Mouse (Mus musculus) liver, embryonic 11.5 days (tissue): ENCODE results near the gene Ttll10. TPM values are rescaled to one million over a fixed set of nuclear protein-coding genes. Genes with fewer than 3 reads are reported as not detected.

Experiments used
- ATAC-seq: fragments of 200-750 bp; cut with Nextera tagmentation; replicated peaks from 2 replicates; pipeline ENCODE4 v1.8.0; 2017; ENCODE audit warnings: moderate number of reproducible peaks, mild to moderate bottlenecking, moderate TSS enrichment, moderate library complexity; ENCODE audit not compliant: low FRiP score
- DNase-seq: peaks from one replicate; pipeline ENCODE4 v3.0.0-alpha.2; 2017; ENCODE audit warnings: low spot score
- H3K27ac ChIP-seq: fragments of 300-500 bp; sonication (generic); 2 replicates; pipeline ENCODE4 v1.5.1; 2014; ENCODE audit warnings: mild to moderate bottlenecking, low read depth, low read length, control low read depth
- H3K27me3 ChIP-seq: fragments of 300-500 bp; sonication (generic); replicated peaks from 2 replicates; pipeline ENCODE4 v1.6.1; 2014; ENCODE audit warnings: low read length, mixed read lengths; ENCODE audit not compliant: control insufficient read depth, insufficient read depth
- H3K36me3 ChIP-seq: fragments of 300-500 bp; sonication (generic); 2 replicates; pipeline ENCODE4 v1.6.1; 2014; ENCODE audit warnings: mild to moderate bottlenecking, low read length, moderate library complexity, mixed read lengths; ENCODE audit not compliant: control insufficient read depth, insufficient read depth
- H3K4me1 ChIP-seq: fragments of 300-500 bp; sonication (generic); replicated peaks from 2 replicates; pipeline ENCODE4 v1.6.1; 2014; ENCODE audit warnings: low read length, mixed read lengths; ENCODE audit not compliant: control insufficient read depth, insufficient read depth
- H3K4me2 ChIP-seq: fragments of 300-500 bp; sonication (generic); 2 replicates; pipeline ENCODE4 v1.6.1; 2014; ENCODE audit warnings: mild to moderate bottlenecking, control low read depth, moderate library complexity
- H3K4me3 ChIP-seq: fragments of 300-500 bp; sonication (generic); 2 replicates; pipeline ENCODE4 v1.5.1; 2014; ENCODE audit warnings: low read depth, low read length, control low read depth
- H3K9ac ChIP-seq: fragments of 300-500 bp; sonication (generic); 2 replicates; pipeline ENCODE4 v1.6.1; 2014; ENCODE audit warnings: low read depth, low read length, control low read depth
- H3K9me3 ChIP-seq: fragments of 300-500 bp; sonication (generic); 2 replicates; pipeline ENCODE4 v1.6.1; 2016; ENCODE audit warnings: low read length, inconsistent platforms, mixed read lengths; ENCODE audit not compliant: control insufficient read depth
- WGBS: fragments of 180-500 bp; shearing (Covaris S2); extraction: QIAGEN DNeasy Blood & Tissue Kit; methylation state at CpG from one replicate; pipeline ENCODE4 v1.1.7; 2014; 5-methylcytosine and 5-hydroxymethylcytosine counted together
- polyA plus RNA-seq: library from polyadenylated mRNA; unstranded; fragments of >200 nt; fragmentation: Nextera tagmentation; extraction: Ambion mirVana; gene quantifications from 2 replicates; pipeline ENCODE4 v1.2.1, GENCODE M21; 2014

The Ttll10 gene
- polyA plus RNA-seq, 1 experiment from 2014 or later, result 0.56 TPM

GRCm38 (mm10) chr4:156058826-156059225 is 388 bp downstream of the Ttll10 start:
- Histone ChIP-seq H3K27ac (no peak overlapping the region), H3K9me3 (no peaks in the 10 kb centered on the region), H3K36me3 (no peaks in the 10 kb centered on the region), H3K9ac (no peak overlapping the region), H3K27me3 (0 out of 2 replicates have a peak, but pooled peaks cover 2% of the 10 kb centered on the region), H3K4me1 (no peaks in the 10 kb centered on the region), H3K4me3 (no peak overlapping the region), H3K4me2 (no peak overlapping the region)
- ATAC-seq (no peak), DNase-seq (no peak)
- 63% methylated on average over 9 of the region's 9 CpGs for WGBS

GRCm38 (mm10) chr4:156057702-156058101 is 1.5 kb downstream of the Ttll10 start:
- no peak overlapping the region for H3K4me3 ChIP-seq
- ATAC-seq (no peak), DNase-seq (no peak)
- H3K4me2 ChIP-seq, result no peak overlapping the region
- H3K27ac ChIP-seq, result no peak overlapping the region
- 0 out of 2 replicates have a peak, but pooled peaks cover 2% of the 10 kb centered on the region for H3K27me3 ChIP-seq
- H3K9ac ChIP-seq, result no peak overlapping the region
- H3K4me1 ChIP-seq, result no peaks in the 10 kb centered on the region
- WGBS, result 68% methylated on average over 10 of the region's 10 CpGs
- no peaks in the 10 kb centered on the region for H3K36me3 ChIP-seq
- H3K9me3 ChIP-seq, result no peaks in the 10 kb centered on the region

- Histone ChIP-seq H3K4me1 (no peaks in the 10 kb centered on the region), H3K27me3 (0 out of 2 replicates have a peak, but pooled peaks cover 2% of the 10 kb centered on the region), H3K4me2 (no peak overlapping the region), H3K36me3 (no peaks in the 10 kb centered on the region), H3K4me3 (no peak overlapping the region), H3K9ac (no peak overlapping the region), H3K27ac (no peak overlapping the region), H3K9me3 (no peaks in the 10 kb centered on the region)
- no peak for DNase-seq
- no peak for ATAC-seq
- 78% methylated on average over 5 of the region's 5 CpGs for WGBS
Observed at GRCm38 (mm10) chr4:156055173-156055572, 4.0 kb downstream of the Ttll10 start.

GRCm38 (mm10) chr4:156054606-156055005 is 4.6 kb downstream of the Ttll10 start:
- Histone ChIP-seq H3K4me1 (no peaks in the 10 kb centered on the region), H3K36me3 (no peaks in the 10 kb centered on the region), H3K27ac (no peak overlapping the region), H3K4me2 (no peak overlapping the region), H3K9me3 (no peaks in the 10 kb centered on the region), H3K4me3 (no peak overlapping the region), H3K9ac (no peak overlapping the region), H3K27me3 (0 out of 2 replicates have a peak, but pooled peaks cover 2% of the 10 kb centered on the region)
- 87% methylated on average over 6 of the region's 6 CpGs for WGBS
- ATAC-seq (no peak), DNase-seq (no peak)

- 0 out of 2 replicates have a peak, but pooled peaks cover under 1% of the 10 kb centered on the region for H3K27me3 ChIP-seq
- no peak overlapping the region for H3K27ac ChIP-seq
- WGBS, result 77% methylated on average over 4 of the region's 4 CpGs
- no peak overlapping the region for H3K9ac ChIP-seq
- no peaks in the 10 kb centered on the region for H3K36me3 ChIP-seq
- no peak overlapping the region for H3K4me3 ChIP-seq
- DNase-seq (no peak), ATAC-seq (no peak)
- no peaks in the 10 kb centered on the region for H3K9me3 ChIP-seq
- H3K4me1 ChIP-seq, result no peaks in the 10 kb centered on the region
- no peak overlapping the region for H3K4me2 ChIP-seq
Observed at GRCm38 (mm10) chr4:156054130-156054529, 5.1 kb downstream of the Ttll10 start.

- DNase-seq (no peak), ATAC-seq (no peak)
- H3K27me3 ChIP-seq, result no peaks in the 10 kb centered on the region
- H3K4me3 ChIP-seq, result no peak overlapping the region
- no peak overlapping the region for H3K4me2 ChIP-seq
- H3K27ac ChIP-seq, result no peak overlapping the region
- no peaks in the 10 kb centered on the region for H3K36me3 ChIP-seq
- H3K9ac ChIP-seq, result no peak overlapping the region
- H3K9me3 ChIP-seq, result no peaks in the 10 kb centered on the region
- H3K4me1 ChIP-seq, result no peaks in the 10 kb centered on the region
- WGBS, result 73% methylated on average over 4 of the region's 4 CpGs
Observed at GRCm38 (mm10) chr4:156053113-156053512, 6.1 kb downstream of the Ttll10 start.

GRCm38 (mm10) chr4:156050391-156050980 is 8.7 kb downstream of the Ttll10 start:
- H3K4me1 ChIP-seq, result no peaks in the 10 kb centered on the region
- no peaks in the 10 kb centered on the region for H3K9me3 ChIP-seq
- no peak overlapping the region for H3K9ac ChIP-seq
- no peak overlapping the region for H3K27ac ChIP-seq
- H3K27me3 ChIP-seq, result no peaks in the 10 kb centered on the region
- DNase-seq (no peak), ATAC-seq (no peak)
- no peak overlapping the region for H3K4me2 ChIP-seq
- H3K36me3 ChIP-seq, result no peaks in the 10 kb centered on the region
- WGBS, result 64% methylated on average over 6 of the region's 6 CpGs
- no peak overlapping the region for H3K4me3 ChIP-seq

GRCm38 (mm10) chr4:156049779-156050178 is 9.4 kb downstream of the Ttll10 start:
- Histone ChIP-seq H3K36me3 (no peaks in the 10 kb centered on the region), H3K27me3 (no peaks in the 10 kb centered on the region), H3K4me1 (no peaks in the 10 kb centered on the region), H3K9ac (no peak overlapping the region), H3K4me2 (no peak overlapping the region), H3K4me3 (no peak overlapping the region), H3K27ac (no peak overlapping the region), H3K9me3 (no peaks in the 10 kb centered on the region)
- ATAC-seq (no peak), DNase-seq (no peak)
- 54% methylated on average over 3 of the region's 3 CpGs for WGBS

- Histone ChIP-seq H3K9me3 (no peaks in the 10 kb centered on the region), H3K4me3 (no peak overlapping the region), H3K4me2 (no peak overlapping the region), H3K4me1 (no peaks in the 10 kb centered on the region), H3K36me3 (no peaks in the 10 kb centered on the region), H3K9ac (no peak overlapping the region), H3K27ac (no peak overlapping the region), H3K27me3 (no peaks in the 10 kb centered on the region)
- no peak for DNase-seq
- ATAC-seq, result no peak
- WGBS, result 50% methylated on average over 5 of the region's 5 CpGs
Observed at GRCm38 (mm10) chr4:156044754-156045153, 14.5 kb downstream of the Ttll10 start.
